Mouse (Mus musculus) kidney, postnatal 0 days (tissue): Measurements from ENCODE around the gene Ribc2. TPM values are rescaled to one million over a fixed set of nuclear protein-coding genes. Genes with fewer than 3 reads are reported as not detected.

Experiments
- ATAC-seq: fragments of 200-750 bp; cut with Nextera tagmentation; replicated peaks from 2 replicates; pipeline ENCODE4 v1.8.0; 2017; ENCODE audit warnings: low read depth, moderate number of reproducible peaks, moderate TSS enrichment, moderate library complexity; ENCODE audit not compliant: low FRiP score
- DNase-seq: peaks from one replicate; pipeline ENCODE4 v3.0.0-alpha.2; 2016; ENCODE audit warnings: low spot score
- H3K27ac ChIP-seq: fragments of 300-500 bp; sonication (generic); 2 replicates; pipeline ENCODE4 v1.5.1; 2014; ENCODE audit warnings: mild to moderate bottlenecking
- H3K27me3 ChIP-seq: fragments of 300-500 bp; sonication (generic); 2 replicates; pipeline ENCODE4 v1.6.1; 2014; ENCODE audit warnings: low read length, mixed read lengths; ENCODE audit not compliant: insufficient read depth
- H3K36me3 ChIP-seq: fragments of 300-500 bp; sonication (generic); 2 replicates; pipeline ENCODE4 v1.6.1; 2014; ENCODE audit warnings: low read length, mixed read lengths; ENCODE audit not compliant: insufficient read depth
- H3K4me1 ChIP-seq: fragments of 300-500 bp; sonication (generic); replicated peaks from 2 replicates; pipeline ENCODE4 v1.6.1; 2014; ENCODE audit warnings: antibody characterized with exemption, low read length, mixed read lengths; ENCODE audit not compliant: insufficient read depth
- H3K4me2 ChIP-seq: fragments of 300-500 bp; sonication (generic); 2 replicates; pipeline ENCODE4 v1.6.1; 2014; ENCODE audit warnings: mild to moderate bottlenecking, low read length, moderate library complexity, mixed read lengths
- H3K4me3 ChIP-seq: fragments of 300-500 bp; sonication (generic); replicated peaks from 2 replicates; pipeline ENCODE4 v1.5.1; 2014; ENCODE audit warnings: low read depth, low read length
- H3K9ac ChIP-seq: fragments of 300-500 bp; sonication (generic); 2 replicates; pipeline ENCODE4 v1.6.1; 2014; ENCODE audit warnings: low read depth, low read length
- H3K9me3 ChIP-seq: fragments of 300-500 bp; sonication (generic); replicated peaks from 2 replicates; pipeline ENCODE4 v1.6.1; 2016; ENCODE audit warnings: low read length, inconsistent platforms, mixed read lengths
- CTCF ChIP-seq: IDR thresholded peaks from 2 replicates; pipeline ENCODE4 v1.5.1; 2016; ENCODE audit warnings: antibody characterized with exemption, low read depth, mild to moderate bottlenecking, moderate library complexity
- WGBS: fragments of 180-500 bp; shearing (Covaris S2); extraction: QIAGEN DNeasy Blood & Tissue Kit; methylation state at CpG from one replicate; pipeline ENCODE4 v1.1.7; 2014; 5-methylcytosine and 5-hydroxymethylcytosine counted together
- polyA plus RNA-seq: library from polyadenylated mRNA; unstranded; fragments of >200 nt; fragmentation: Nextera tagmentation; extraction: Ambion mirVana; gene quantifications from 2 replicates; pipeline ENCODE4 v1.2.1, GENCODE M21; 2015

Gene Ribc2
- 0.41 and 0.61 TPM in 2 replicates for polyA plus RNA-seq

GRCm38 (mm10) chr15:85131275-85132192, at the start of gene Ribc2, which contains the start of gene Smc1b:
Gene Ribc2 (plus strand): TSS chr15:85132078.
Gene Smc1b (minus strand): TSS chr15:85131964.
- Histone ChIP-seq H3K9me3 (no peaks in the 10 kb centered on the region), H3K4me2 (peak within 1 kb of the TSS; percentile 52), H3K27me3 (no peaks in the 10 kb centered on the region), H3K36me3 (no peaks in the 10 kb centered on the region), H3K4me3 (no peak within 1 kb of the TSS), H3K27ac (no peak within 1 kb of the TSS), H3K4me1 (no peaks in the 10 kb centered on the region), H3K9ac (no peak within 1 kb of the TSS)
- ATAC-seq (peak; percentile 69), DNase-seq (peak; percentile 87)
- 33% methylated on average over 56 of the region's 58 CpGs for WGBS
- no peak for TF ChIP-seq CTCF

- ATAC-seq (no peak), DNase-seq (no peak)
- no peaks in the 10 kb centered on the region for H3K4me1 ChIP-seq
- H3K4me2 ChIP-seq = no peak overlapping the region
- H3K27ac ChIP-seq = no peak overlapping the region
- 58% methylated on average over 1 of the region's 1 CpGs for WGBS
- no peak for TF ChIP-seq CTCF
- H3K36me3 ChIP-seq = no peaks in the 10 kb centered on the region
- H3K9me3 ChIP-seq = no peaks in the 10 kb centered on the region
- H3K4me3 ChIP-seq = no peak overlapping the region
- no peaks in the 10 kb centered on the region for H3K27me3 ChIP-seq
- H3K9ac ChIP-seq = no peak overlapping the region
Observed at GRCm38 (mm10) chr15:85085641-85086040, 46.2 kb upstream of the Ribc2 start.

GRCm38 (mm10) chr15:85132193-85132520, 279 bp downstream of the Ribc2 start:
- ATAC-seq (no peak), DNase-seq (no peak)
- no peaks in the 10 kb centered on the region for H3K9me3 ChIP-seq
- no peaks in the 10 kb centered on the region for H3K36me3 ChIP-seq
- no peak overlapping the region for H3K9ac ChIP-seq
- no peaks in the 10 kb centered on the region for H3K27me3 ChIP-seq
- peak overlapping the region; percentile 52 for H3K4me2 ChIP-seq
- no peak overlapping the region for H3K27ac ChIP-seq
- no peaks in the 10 kb centered on the region for H3K4me1 ChIP-seq
- TF ChIP-seq CTCF = no peak
- WGBS = 22% methylated on average over 10 of the region's 10 CpGs
- H3K4me3 ChIP-seq = no peak overlapping the region

- no peak for ATAC-seq
- TF ChIP-seq CTCF = no peak
- no peak overlapping the region for H3K4me2 ChIP-seq
- no peaks in the 10 kb centered on the region for H3K4me1 ChIP-seq
- H3K4me3 ChIP-seq = no peak overlapping the region
- no peaks in the 10 kb centered on the region for H3K9me3 ChIP-seq
- H3K27me3 ChIP-seq = no peaks in the 10 kb centered on the region
- no peak overlapping the region for H3K27ac ChIP-seq
- peak; percentile 16 for DNase-seq
- 29% methylated on average over 9 of the region's 9 CpGs for WGBS
- no peak overlapping the region for H3K9ac ChIP-seq
- H3K36me3 ChIP-seq = no peaks in the 10 kb centered on the region
Observed at GRCm38 (mm10) chr15:85135143-85135542, 3.3 kb downstream of the Ribc2 start.

GRCm38 (mm10) chr15:85141290-85141689, 9.4 kb downstream of the Ribc2 start:
- no peak for TF ChIP-seq CTCF
- DNase-seq (no peak), ATAC-seq (no peak)
- Histone ChIP-seq H3K27ac (no peak overlapping the region), H3K9ac (no peak overlapping the region), H3K36me3 (no peaks in the 10 kb centered on the region), H3K4me1 (no peaks in the 10 kb centered on the region), H3K4me2 (no peak overlapping the region), H3K9me3 (no peaks in the 10 kb centered on the region), H3K4me3 (no peak overlapping the region), H3K27me3 (no peaks in the 10 kb centered on the region)
- 77% methylated on average over 10 of the region's 10 CpGs for WGBS

GRCm38 (mm10) chr15:85142441-85142840, 10.6 kb downstream of the Ribc2 start:
- H3K4me1 ChIP-seq = no peaks in the 10 kb centered on the region
- H3K4me3 ChIP-seq = no peak overlapping the region
- H3K9me3 ChIP-seq = no peaks in the 10 kb centered on the region
- DNase-seq (no peak), ATAC-seq (no peak)
- no peaks in the 10 kb centered on the region for H3K27me3 ChIP-seq
- no peak overlapping the region for H3K9ac ChIP-seq
- 50% methylated on average over 2 of the region's 2 CpGs for WGBS
- H3K36me3 ChIP-seq = no peaks in the 10 kb centered on the region
- no peak for TF ChIP-seq CTCF
- no peak overlapping the region for H3K4me2 ChIP-seq
- no peak overlapping the region for H3K27ac ChIP-seq
